Mouse (Mus musculus): ENCODE results near the gene Smpd3. TPM values are rescaled to one million over a fixed set of nuclear protein-coding genes. Genes with fewer than 3 reads are reported as not detected.

Gene Smpd3
- polyA plus RNA-seq, 1 experiment: not detected

GRCm38 (mm10) chr8:106336561-106336960 lies 1.2 kb downstream of the Smpd3 start:
- H3K4me3 ChIP-seq (ENCODE audit: insufficient read depth, low read depth, low read length): peak overlapping the region; percentile 74
- H3K27ac ChIP-seq (ENCODE audit: insufficient read depth, low read depth, low read length): no peak overlapping the region
- TF ChIP-seq CTCF (IDR thresholded peaks at IDR 0.05; ENCODE audit: insufficient read depth, low read depth, low read length) (no peak), POLR2A (IDR thresholded peaks at IDR 0.05; ENCODE audit: insufficient read depth, low read depth, low read length) (no peak)
- no peaks in the 10 kb centered on the region for H3K4me1 ChIP-seq (ENCODE audit: control insufficient read depth, insufficient read depth, low read length)
- WGBS: under 1% methylated on average over 40 of the region's 41 CpGs

- TF ChIP-seq POLR2A (IDR thresholded peaks at IDR 0.05; ENCODE audit: insufficient read depth, low read depth, low read length) (no peak), CTCF (IDR thresholded peaks at IDR 0.05; ENCODE audit: insufficient read depth, low read depth, low read length) (no peak)
- H3K27ac ChIP-seq (ENCODE audit: insufficient read depth, low read depth, low read length): no peak overlapping the region
- H3K4me3 ChIP-seq (ENCODE audit: insufficient read depth, low read depth, low read length): peak overlapping the region; percentile 74
- H3K4me1 ChIP-seq (ENCODE audit: control insufficient read depth, insufficient read depth, low read length): no peaks in the 10 kb centered on the region
- 52% methylated on average over 4 of the region's 4 CpGs for WGBS
Observed at GRCm38 (mm10) chr8:106336031-106336430, 1.8 kb downstream of the Smpd3 start.

- Histone ChIP-seq H3K27ac (ENCODE audit: insufficient read depth, low read depth, low read length) (no peak overlapping the region), H3K4me3 (ENCODE audit: insufficient read depth, low read depth, low read length) (no peak overlapping the region), H3K4me1 (ENCODE audit: control insufficient read depth, insufficient read depth, low read length) (no peaks in the 10 kb centered on the region)
- TF ChIP-seq POLR2A (IDR thresholded peaks at IDR 0.05; ENCODE audit: insufficient read depth, low read depth, low read length) (no peak), CTCF (IDR thresholded peaks at IDR 0.05; ENCODE audit: insufficient read depth, low read depth, low read length) (no peak)
- 84% methylated on average over 4 of the region's 4 CpGs for WGBS
Observed at GRCm38 (mm10) chr8:106335196-106335595, 2.6 kb downstream of the Smpd3 start.

GRCm38 (mm10) chr8:106333346-106333745 lies 4.4 kb downstream of the Smpd3 start:
- Histone ChIP-seq H3K27ac (ENCODE audit: insufficient read depth, low read depth, low read length) (no peak overlapping the region), H3K4me1 (ENCODE audit: control insufficient read depth, insufficient read depth, low read length) (no peaks in the 10 kb centered on the region), H3K4me3 (ENCODE audit: insufficient read depth, low read depth, low read length) (no peak overlapping the region)
- WGBS: 62% methylated on average over 8 of the region's 8 CpGs
- TF ChIP-seq CTCF (IDR thresholded peaks at IDR 0.05; ENCODE audit: insufficient read depth, low read depth, low read length): no peak
- no peak for TF ChIP-seq POLR2A (IDR thresholded peaks at IDR 0.05; ENCODE audit: insufficient read depth, low read depth, low read length)

- 77% methylated on average over 4 of the region's 4 CpGs for WGBS
- TF ChIP-seq POLR2A (IDR thresholded peaks at IDR 0.05; ENCODE audit: insufficient read depth, low read depth, low read length) (no peak), CTCF (IDR thresholded peaks at IDR 0.05; ENCODE audit: insufficient read depth, low read depth, low read length) (no peak)
- Histone ChIP-seq H3K4me3 (ENCODE audit: insufficient read depth, low read depth, low read length) (no peak overlapping the region), H3K4me1 (ENCODE audit: control insufficient read depth, insufficient read depth, low read length) (no peaks in the 10 kb centered on the region), H3K27ac (ENCODE audit: insufficient read depth, low read depth, low read length) (no peak overlapping the region)
Observed at GRCm38 (mm10) chr8:106332498-106332897, 5.3 kb downstream of the Smpd3 start.

- no peaks in the 10 kb centered on the region for H3K4me1 ChIP-seq (ENCODE audit: control insufficient read depth, insufficient read depth, low read length)
- 82% methylated on average over 4 of the region's 4 CpGs for WGBS
- no peak overlapping the region for H3K4me3 ChIP-seq (ENCODE audit: insufficient read depth, low read depth, low read length)
- no peak overlapping the region for H3K27ac ChIP-seq (ENCODE audit: insufficient read depth, low read depth, low read length)
- TF ChIP-seq CTCF (IDR thresholded peaks at IDR 0.05; ENCODE audit: insufficient read depth, low read depth, low read length) (no peak), POLR2A (IDR thresholded peaks at IDR 0.05; ENCODE audit: insufficient read depth, low read depth, low read length) (no peak)
Observed at GRCm38 (mm10) chr8:106326624-106327023, 11.2 kb downstream of the Smpd3 start.

GRCm38 (mm10) chr8:106321434-106321833 lies 16.4 kb downstream of the Smpd3 start:
- 76% methylated on average over 7 of the region's 7 CpGs for WGBS
- Histone ChIP-seq H3K4me1 (ENCODE audit: control insufficient read depth, insufficient read depth, low read length) (peaks cover 2% of the 10 kb centered on the region; the same call in 1 of the 2 replicates), H3K4me3 (ENCODE audit: insufficient read depth, low read depth, low read length) (no peak overlapping the region), H3K27ac (ENCODE audit: insufficient read depth, low read depth, low read length) (no peak overlapping the region)
- no peak for TF ChIP-seq CTCF (IDR thresholded peaks at IDR 0.05; ENCODE audit: insufficient read depth, low read depth, low read length)
- TF ChIP-seq POLR2A (IDR thresholded peaks at IDR 0.05; ENCODE audit: insufficient read depth, low read depth, low read length): no peak

- H3K4me1 ChIP-seq (ENCODE audit: control insufficient read depth, insufficient read depth, low read length): peaks cover 2% of the 10 kb centered on the region; the same call in 1 of the 2 replicates
- TF ChIP-seq POLR2A (IDR thresholded peaks at IDR 0.05; ENCODE audit: insufficient read depth, low read depth, low read length) (no peak), CTCF (IDR thresholded peaks at IDR 0.05; ENCODE audit: insufficient read depth, low read depth, low read length) (no peak)
- no peak overlapping the region for H3K4me3 ChIP-seq (ENCODE audit: insufficient read depth, low read depth, low read length)
- no peak overlapping the region for H3K27ac ChIP-seq (ENCODE audit: insufficient read depth, low read depth, low read length)
- WGBS: 70% methylated on average over 6 of the region's 6 CpGs
Observed at GRCm38 (mm10) chr8:106320002-106320401, 17.8 kb downstream of the Smpd3 start.

GRCm38 (mm10) chr8:106317091-106317490 lies 20.7 kb downstream of the Smpd3 start:
- TF ChIP-seq POLR2A (IDR thresholded peaks at IDR 0.05; ENCODE audit: insufficient read depth, low read depth, low read length): no peak
- no peak for TF ChIP-seq CTCF (IDR thresholded peaks at IDR 0.05; ENCODE audit: insufficient read depth, low read depth, low read length)
- H3K4me1 ChIP-seq (ENCODE audit: control insufficient read depth, insufficient read depth, low read length): peaks cover 2% of the 10 kb centered on the region; the same call in 1 of the 2 replicates
- 86% methylated on average over 4 of the region's 4 CpGs for WGBS

GRCm38 (mm10) chr8:106316506-106316905 lies 21.3 kb downstream of the Smpd3 start:
- 92% methylated on average over 10 of the region's 10 CpGs for WGBS
- H3K4me3 ChIP-seq (ENCODE audit: insufficient read depth, low read depth, low read length): no peak overlapping the region
- H3K4me1 ChIP-seq (ENCODE audit: control insufficient read depth, insufficient read depth, low read length): peaks cover 1% of the 10 kb centered on the region; the same call in 1 of the 2 replicates
- no peak overlapping the region for H3K27ac ChIP-seq (ENCODE audit: insufficient read depth, low read depth, low read length)
- no peak for TF ChIP-seq CTCF (IDR thresholded peaks at IDR 0.05; ENCODE audit: insufficient read depth, low read depth, low read length)

More at GRCm38 (mm10) chr8:106317091-106317490, 20.7 kb downstream of the Smpd3 start:
- no peak overlapping the region for H3K4me3 ChIP-seq (ENCODE audit: insufficient read depth, low read depth, low read length)
- H3K27ac ChIP-seq (ENCODE audit: insufficient read depth, low read depth, low read length): no peak overlapping the region
